Mouse (Mus musculus) kidney, embryonic 15.5 days (tissue): Measurements from ENCODE around the gene Gm43720. TPM values are rescaled to one million over a fixed set of nuclear protein-coding genes. Genes with fewer than 3 reads are reported as not detected.
A peak's percentile ranks its signal among the peaks of the same experiment; 100 is the strongest.
"Not testable (repeated sequence)": the region's sequence is repeated elsewhere in the genome, so short reads cannot be mapped to it uniquely, and the experiment has no call there.

Experiments
- ATAC-seq: fragments of 200-750 bp; cut with Nextera tagmentation; replicated peaks from 2 replicates; pipeline ENCODE4 v1.8.0; 2017; ENCODE audit warnings: moderate TSS enrichment; ENCODE audit not compliant: low FRiP score
- H3K27ac ChIP-seq: fragments of 300-500 bp; sonication (generic); 2 replicates; pipeline ENCODE4 v1.5.1; 2015; ENCODE audit warnings: mild to moderate bottlenecking, inconsistent platforms
- H3K27me3 ChIP-seq: fragments of 300-500 bp; sonication (generic); 2 replicates; pipeline ENCODE4 v1.6.1; 2015; ENCODE audit warnings: inconsistent platforms
- H3K36me3 ChIP-seq: fragments of 300-500 bp; sonication (generic); 2 replicates; pipeline ENCODE4 v1.6.1; 2015; ENCODE audit warnings: inconsistent platforms
- H3K4me1 ChIP-seq: fragments of 300-500 bp; sonication (generic); 2 replicates; pipeline ENCODE4 v1.6.1; 2015; ENCODE audit warnings: inconsistent platforms
- H3K4me2 ChIP-seq: fragments of 300-500 bp; sonication (generic); 2 replicates; pipeline ENCODE4 v1.6.1; 2015; ENCODE audit warnings: moderate library complexity, mild to moderate bottlenecking, inconsistent platforms
- H3K4me3 ChIP-seq: fragments of 300-500 bp; sonication (generic); replicated peaks from 2 replicates; pipeline ENCODE4 v1.5.1; 2015; ENCODE audit warnings: mild to moderate bottlenecking, inconsistent platforms
- H3K9ac ChIP-seq: fragments of 300-500 bp; sonication (generic); 2 replicates; pipeline ENCODE4 v1.6.1; 2015; ENCODE audit warnings: mild to moderate bottlenecking, inconsistent platforms
- H3K9me3 ChIP-seq: fragments of 300-500 bp; sonication (generic); replicated peaks from 2 replicates; pipeline ENCODE4 v1.6.1; 2016; ENCODE audit warnings: inconsistent platforms
- WGBS: fragments of 180-500 bp; shearing (Covaris S2); methylation state at CpG from one replicate; pipeline ENCODE4 v1.1.7; 2015; ENCODE audit warnings: mixed read lengths; 5-methylcytosine and 5-hydroxymethylcytosine counted together
- polyA plus RNA-seq: library from polyadenylated mRNA; unstranded; fragments of >200 nt; fragmentation: Nextera tagmentation; extraction: Ambion mirVana; gene quantifications from 2 replicates; pipeline ENCODE4 v1.2.1, GENCODE M21; 2015

Gene Gm43720
- polyA plus RNA-seq, 1 experiment from 2014 or later, result 0.08 TPM

GRCm38 (mm10) chr5:138234224-138234623, 45.5 kb downstream of the Gm43720 start:
- Histone ChIP-seq H3K9me3 (no peaks in the 10 kb centered on the region), H3K4me2 (no peak overlapping the region), H3K9ac (no peak overlapping the region), H3K27ac (peak overlapping the region; percentile 83), H3K27me3 (no peaks in the 10 kb centered on the region), H3K36me3 (no peaks in the 10 kb centered on the region), H3K4me1 (peaks cover 8% of the 10 kb centered on the region; the same call in 1 of the 2 replicates), H3K4me3 (no peak overlapping the region)
- no peak for ATAC-seq

- H3K9ac ChIP-seq, result no peak overlapping the region
- H3K4me2 ChIP-seq, result no peak overlapping the region
- H3K9me3 ChIP-seq, result no peaks in the 10 kb centered on the region
- H3K27ac ChIP-seq, result peak overlapping the region; percentile 83
- 69% methylated on average over 2 of the region's 2 CpGs for WGBS
- H3K4me1 ChIP-seq, result peaks cover 8% of the 10 kb centered on the region; the same call in 1 of the 2 replicates
- no peaks in the 10 kb centered on the region for H3K27me3 ChIP-seq
- no peak for ATAC-seq
- no peaks in the 10 kb centered on the region for H3K36me3 ChIP-seq
- H3K4me3 ChIP-seq, result no peak overlapping the region
Measured at GRCm38 (mm10) chr5:138233778-138234177, 46.0 kb downstream of the Gm43720 start.

- Histone ChIP-seq H3K27ac (no peak overlapping the region), H3K9ac (no peak overlapping the region), H3K9me3 (no peaks in the 10 kb centered on the region), H3K4me2 (no peak overlapping the region), H3K4me3 (no peak overlapping the region), H3K36me3 (no peaks in the 10 kb centered on the region), H3K4me1 (peaks cover 8% of the 10 kb centered on the region; the same call in 1 of the 2 replicates), H3K27me3 (no peaks in the 10 kb centered on the region)
- no peak for ATAC-seq
- WGBS, result 85% methylated on average over 3 of the region's 3 CpGs
Measured at GRCm38 (mm10) chr5:138229511-138229910, 50.2 kb downstream of the Gm43720 start.

- H3K4me1 ChIP-seq, result peaks cover 8% of the 10 kb centered on the region; the same call in 1 of the 2 replicates
- H3K4me2 ChIP-seq, result no peak overlapping the region
- no peaks in the 10 kb centered on the region for H3K27me3 ChIP-seq
- H3K27ac ChIP-seq, result no peak overlapping the region
- ATAC-seq, result no peak
- 55% methylated on average over 3 of the region's 3 CpGs for WGBS
- no peaks in the 10 kb centered on the region for H3K9me3 ChIP-seq
- H3K9ac ChIP-seq, result no peak overlapping the region
- H3K4me3 ChIP-seq, result no peak overlapping the region
- no peaks in the 10 kb centered on the region for H3K36me3 ChIP-seq
Measured at GRCm38 (mm10) chr5:138228026-138228425, 51.7 kb downstream of the Gm43720 start.

GRCm38 (mm10) chr5:138227367-138227766, 52.4 kb downstream of the Gm43720 start:
- WGBS, result 70% methylated on average over 2 of the region's 2 CpGs
- H3K27me3 ChIP-seq, result no peaks in the 10 kb centered on the region
- no peak overlapping the region for H3K9ac ChIP-seq
- H3K4me3 ChIP-seq, result no peak overlapping the region
- ATAC-seq, result no peak
- 0 out of 2 replicates have a peak, but pooled peaks cover 4% of the 10 kb centered on the region for H3K4me1 ChIP-seq
- no peaks in the 10 kb centered on the region for H3K9me3 ChIP-seq
- no peak overlapping the region for H3K4me2 ChIP-seq
- H3K27ac ChIP-seq, result no peak overlapping the region
- no peaks in the 10 kb centered on the region for H3K36me3 ChIP-seq

GRCm38 (mm10) chr5:138226491-138226890, 53.3 kb downstream of the Gm43720 start:
- H3K27ac ChIP-seq, result no peak overlapping the region
- no peaks in the 10 kb centered on the region for H3K9me3 ChIP-seq
- no peak for ATAC-seq
- H3K36me3 ChIP-seq, result no peaks in the 10 kb centered on the region
- H3K4me3 ChIP-seq, result no peak overlapping the region
- H3K9ac ChIP-seq, result no peak overlapping the region
- H3K4me2 ChIP-seq, result no peak overlapping the region
- H3K27me3 ChIP-seq, result no peaks in the 10 kb centered on the region
- 0 out of 2 replicates have a peak, but pooled peaks cover 4% of the 10 kb centered on the region for H3K4me1 ChIP-seq
- WGBS, result 74% methylated on average over 4 of the region's 4 CpGs

GRCm38 (mm10) chr5:138225700-138226099, 54.1 kb downstream of the Gm43720 start, which contains the start of gene Nxpe5:
Nxpe5 (plus strand) TSS chr5:138225898.
- Histone ChIP-seq H3K27ac (no peak within 1 kb of the TSS), H3K27me3 (no peaks in the 10 kb centered on the region), H3K9ac (no peak within 1 kb of the TSS), H3K9me3 (no peaks in the 10 kb centered on the region), H3K4me1 (0 out of 2 replicates have a peak, but pooled peaks cover 4% of the 10 kb centered on the region), H3K4me2 (no peak within 1 kb of the TSS), H3K36me3 (no peaks in the 10 kb centered on the region), H3K4me3 (no peak within 1 kb of the TSS)
- ATAC-seq, result no peak
- whole genome bisulfite sequencing, result 47% methylated on average over 2 of the region's 2 CpGs

GRCm38 (mm10) chr5:138223287-138223686, 56.5 kb downstream of the Gm43720 start:
- Histone ChIP-seq H3K27me3 (no peaks in the 10 kb centered on the region), H3K9ac (no peak overlapping the region), H3K4me3 (no peak overlapping the region), H3K4me1 (peaks cover 5% of the 10 kb centered on the region; the same call in 1 of the 2 replicates), H3K27ac (no peak overlapping the region), H3K9me3 (no peaks in the 10 kb centered on the region), H3K36me3 (no peaks in the 10 kb centered on the region), H3K4me2 (no peak overlapping the region)
- no peak for ATAC-seq
- 62% methylated on average over 3 of the region's 3 CpGs for WGBS

GRCm38 (mm10) chr5:138222111-138222510, 57.6 kb downstream of the Gm43720 start:
- WGBS, result 25% methylated on average over 4 of the region's 4 CpGs
- peak; percentile 66; the same call in 1 of the 2 replicates for ATAC-seq
- H3K4me1 ChIP-seq, result peaks cover 5% of the 10 kb centered on the region; the same call in 1 of the 2 replicates

GRCm38 (mm10) chr5:138219864-138220263, 59.9 kb downstream of the Gm43720 start:
- Histone ChIP-seq H3K27me3 (no peaks in the 10 kb centered on the region), H3K4me1 (peaks cover 5% of the 10 kb centered on the region; the same call in 1 of the 2 replicates), H3K9ac (no peak overlapping the region), H3K36me3 (no peaks in the 10 kb centered on the region), H3K4me2 (no peak overlapping the region), H3K27ac (peak overlapping the region; percentile 87), H3K4me3 (no peak overlapping the region), H3K9me3 (peaks cover 16% of the 10 kb centered on the region)
- WGBS, result 25% methylated on average over 2 of the region's 2 CpGs
- ATAC-seq, result peak; percentile 54; the same call in 1 of the 2 replicates

More at GRCm38 (mm10) chr5:138222111-138222510, 57.6 kb downstream of the Gm43720 start:
- no peak overlapping the region for H3K4me3 ChIP-seq
- no peaks in the 10 kb centered on the region for H3K9me3 ChIP-seq
- H3K36me3 ChIP-seq, result no peaks in the 10 kb centered on the region
- no peak overlapping the region for H3K27ac ChIP-seq
- no peak overlapping the region for H3K9ac ChIP-seq
- no peaks in the 10 kb centered on the region for H3K27me3 ChIP-seq
- H3K4me2 ChIP-seq, result no peak overlapping the region

- ATAC-seq, H3K4me1 ChIP-seq, H3K27me3 ChIP-seq, H3K9ac ChIP-seq, H3K36me3 ChIP-seq, H3K27ac ChIP-seq, H3K4me2 ChIP-seq, H3K4me3 ChIP-seq: not testable (repeated sequence)
- WGBS, result 94% methylated on average over 13 of the region's 13 CpGs
- H3K9me3 ChIP-seq, result peaks cover 22% of the 10 kb centered on the region
Measured at GRCm38 (mm10) chr5:138216632-138217031, 63.1 kb downstream of the Gm43720 start.
